In genomic region chr1:72201126-72201525, GRCm38 (mm10) we compare ENCODE assay signal across 15 mouse cellular contexts.
"Had no signal": no experiment of that assay in that cellular context is flagged by ENCODE, and none has a peak within 500 bp of the region (broad histone marks: within the 10 kb centered on the region; RNA-seq: fewer than 3 reads in every experiment).

No protein-coding gene starts in this region.

- H3K36me3 ChIP-seq: neural tube, embryonic 12.5 days; neural tube, embryonic 13.5 days; neural tube, embryonic 15.5 days; stomach, embryonic 15.5 days had no signal

- H3K4me1 ChIP-seq: neural tube, embryonic 15.5 days; stomach, embryonic 15.5 days had no signal

- DNase-seq: retina, postnatal 1 day; right cerebral cortex, adult 18-20 months; right cerebral cortex, postnatal 14 days; right cerebral cortex, postnatal 25 days; right cerebral cortex, postnatal 4 days; spleen, adult 18-20 months; thymus, adult 2 months; thymus, postnatal 14 days; thymus, postnatal 25 days; thymus, postnatal 36 days; thymus, postnatal 4 days had no signal

- H3K27me3 ChIP-seq: neural tube, embryonic 12.5 days; neural tube, embryonic 13.5 days; neural tube, embryonic 15.5 days; stomach, embryonic 15.5 days had no signal

- H3K4me2 ChIP-seq: neural tube, embryonic 12.5 days; neural tube, embryonic 13.5 days; neural tube, embryonic 15.5 days; stomach, embryonic 15.5 days had no signal

- H3K4me3 ChIP-seq: neural tube, embryonic 12.5 days; neural tube, embryonic 13.5 days; neural tube, embryonic 15.5 days; stomach, embryonic 15.5 days had no signal

- H3K9me3 ChIP-seq: neural tube, embryonic 12.5 days; neural tube, embryonic 13.5 days; neural tube, embryonic 15.5 days; stomach, embryonic 15.5 days had no signal

- H3K9ac ChIP-seq: neural tube, embryonic 12.5 days; neural tube, embryonic 13.5 days; neural tube, embryonic 15.5 days; stomach, embryonic 15.5 days had no signal

- H3K27ac ChIP-seq: neural tube, embryonic 12.5 days; neural tube, embryonic 13.5 days; neural tube, embryonic 15.5 days; stomach, embryonic 15.5 days had no signal
